Mouse (Mus musculus) lung, embryonic 16.5 days (tissue): ENCODE results near the gene Hs1bp3. TPM values are rescaled to one million over a fixed set of nuclear protein-coding genes. Genes with fewer than 3 reads are reported as not detected.

Experiments used
- ATAC-seq: fragments of 200-750 bp; cut with Nextera tagmentation; 2 replicates; pipeline ENCODE4 v1.8.0; 2017; ENCODE audit warnings: low read depth, mild to moderate bottlenecking, moderate library complexity
- H3K27ac ChIP-seq: fragments of 300-500 bp; sonication (generic); 2 replicates; pipeline ENCODE4 v1.5.1; 2014; ENCODE audit warnings: mild to moderate bottlenecking, control low read depth, low read length
- H3K27me3 ChIP-seq: fragments of 300-500 bp; sonication (generic); 2 replicates; pipeline ENCODE4 v1.6.1; 2014; ENCODE audit warnings: low read depth, low read length, mixed read lengths; ENCODE audit not compliant: control insufficient read depth, insufficient read depth
- H3K36me3 ChIP-seq: fragments of 300-500 bp; sonication (generic); 2 replicates; pipeline ENCODE4 v1.6.1; 2014; ENCODE audit warnings: low read length; ENCODE audit not compliant: control insufficient read depth, insufficient read depth
- H3K4me1 ChIP-seq: fragments of 300-500 bp; sonication (generic); replicated peaks from 2 replicates; pipeline ENCODE4 v1.6.1; 2014; ENCODE audit warnings: low read length, mixed read lengths; ENCODE audit not compliant: control insufficient read depth, insufficient read depth
- H3K4me2 ChIP-seq: fragments of 300-500 bp; sonication (generic); 2 replicates; pipeline ENCODE4 v1.6.1; 2014; ENCODE audit warnings: low read depth, low read length, control low read depth
- H3K4me3 ChIP-seq: fragments of 300-500 bp; sonication (generic); 2 replicates; pipeline ENCODE4 v1.5.1; 2014; ENCODE audit warnings: mild to moderate bottlenecking, low read length, control low read depth
- H3K9ac ChIP-seq: fragments of 300-500 bp; sonication (generic); 2 replicates; pipeline ENCODE4 v1.6.1; 2014; ENCODE audit warnings: low read length, control low read depth
- H3K9me3 ChIP-seq: fragments of 300-500 bp; sonication (generic); 2 replicates; pipeline ENCODE4 v1.6.1; 2016; ENCODE audit warnings: low read length; ENCODE audit not compliant: control insufficient read depth
- WGBS: fragments of 180-500 bp; shearing (Covaris S2); extraction: QIAGEN DNeasy Blood & Tissue Kit; methylation state at CpG from one replicate; pipeline ENCODE4 v1.1.7; 2014; 5-methylcytosine and 5-hydroxymethylcytosine counted together
- polyA plus RNA-seq: library from polyadenylated mRNA; unstranded; fragments of >200 nt; fragmentation: Nextera tagmentation; extraction: Ambion mirVana; gene quantifications from 2 replicates; pipeline ENCODE4 v1.2.1, GENCODE M21; 2015

Hs1bp3 gene
- polyA plus RNA-seq, 1 experiment from 2014 or later, result 16.9 TPM

- H3K9me3 ChIP-seq, result no peaks in the 10 kb centered on the region
- H3K9ac ChIP-seq, result no peak overlapping the region
- ATAC-seq, result no peak
- H3K27ac ChIP-seq, result no peak overlapping the region
- H3K4me2 ChIP-seq, result no peak overlapping the region
- peaks cover 26% of the 10 kb centered on the region for H3K4me1 ChIP-seq
- H3K36me3 ChIP-seq, result peaks cover 5% of the 10 kb centered on the region; the same call in 1 of the 2 replicates
- WGBS, result 93% methylated on average over 7 of the region's 7 CpGs
- no peaks in the 10 kb centered on the region for H3K27me3 ChIP-seq
- H3K4me3 ChIP-seq, result no peak overlapping the region
Observed at GRCm38 (mm10) chr12:8329236-8329635, 16.0 kb downstream of the Hs1bp3 start.

- Histone ChIP-seq H3K36me3 (peaks cover 7% of the 10 kb centered on the region; the same call in 1 of the 2 replicates), H3K4me2 (no peak overlapping the region), H3K9me3 (no peaks in the 10 kb centered on the region), H3K27me3 (no peaks in the 10 kb centered on the region), H3K27ac (peak overlapping the region; percentile 53; the same call in 1 of the 2 replicates), H3K4me3 (no peak overlapping the region), H3K9ac (no peak overlapping the region; the same call in 1 of the 2 replicates), H3K4me1 (peaks cover 26% of the 10 kb centered on the region)
- ATAC-seq, result peak; percentile 79
- 47% methylated on average over 14 of the region's 14 CpGs for WGBS
Observed at GRCm38 (mm10) chr12:8331489-8332173, 18.4 kb downstream of the Hs1bp3 start.

GRCm38 (mm10) chr12:8332174-8332542, 18.9 kb downstream of the Hs1bp3 start:
- ATAC-seq, result no peak
- H3K27ac ChIP-seq, result no peak overlapping the region
- H3K4me2 ChIP-seq, result no peak overlapping the region
- 55% methylated on average over 5 of the region's 5 CpGs for WGBS
- H3K4me1 ChIP-seq, result peaks cover 23% of the 10 kb centered on the region
- H3K27me3 ChIP-seq, result no peaks in the 10 kb centered on the region
- no peak overlapping the region for H3K4me3 ChIP-seq
- no peaks in the 10 kb centered on the region for H3K9me3 ChIP-seq
- peaks cover 7% of the 10 kb centered on the region; the same call in 1 of the 2 replicates for H3K36me3 ChIP-seq
- no peak overlapping the region for H3K9ac ChIP-seq

DNA sequence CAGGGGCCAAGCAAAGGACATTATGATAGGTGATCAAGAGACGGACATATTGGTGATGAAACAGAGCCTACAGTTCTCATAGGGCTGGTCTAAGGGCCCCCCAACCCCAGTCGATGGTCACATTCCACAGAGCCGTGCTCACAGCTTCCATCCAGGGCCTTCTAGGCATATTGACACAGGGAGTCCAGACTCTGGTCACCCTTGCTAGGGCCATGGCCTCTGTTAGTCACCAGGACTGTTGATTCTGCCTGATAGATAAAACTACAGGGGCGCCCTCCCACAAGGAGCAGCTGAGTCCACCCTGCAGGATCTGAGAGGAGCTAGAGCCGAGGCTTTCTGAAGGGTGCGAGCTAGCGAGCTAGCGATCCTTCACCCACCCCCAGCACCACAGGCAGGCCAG, 20.4 kb downstream of the Hs1bp3 start:
- Histone ChIP-seq H3K4me3 (no peak overlapping the region), H3K27me3 (no peaks in the 10 kb centered on the region), H3K4me1 (peaks cover 21% of the 10 kb centered on the region), H3K4me2 (no peak overlapping the region), H3K9ac (no peak overlapping the region), H3K27ac (no peak overlapping the region), H3K9me3 (no peaks in the 10 kb centered on the region), H3K36me3 (peaks cover 7% of the 10 kb centered on the region; the same call in 1 of the 2 replicates)
- 72% methylated on average over 8 of the region's 8 CpGs for WGBS
- no peak for ATAC-seq

DNA sequence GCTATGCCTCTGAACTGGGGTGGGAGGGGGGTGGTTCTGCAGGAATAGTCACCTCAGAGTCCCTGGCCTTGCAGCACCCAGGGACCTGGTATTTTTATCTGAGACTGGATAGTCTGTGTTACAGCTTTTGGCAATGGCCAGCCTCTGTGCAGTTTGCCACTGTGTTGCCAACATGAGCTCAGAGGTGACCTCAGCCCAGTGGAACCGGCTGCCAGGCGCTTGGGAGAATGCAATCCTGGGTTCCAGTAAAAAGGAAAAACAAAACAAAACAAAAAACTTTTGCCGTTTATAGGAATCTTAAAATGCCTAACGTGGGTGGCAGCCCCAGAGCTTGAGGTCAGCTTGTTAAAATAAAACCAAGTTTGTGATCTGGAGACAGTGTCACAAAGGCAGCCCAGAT, 21.0 kb downstream of the Hs1bp3 start:
- ATAC-seq, result no peak
- peaks cover 7% of the 10 kb centered on the region; the same call in 1 of the 2 replicates for H3K36me3 ChIP-seq
- H3K9ac ChIP-seq, result no peak overlapping the region
- H3K9me3 ChIP-seq, result no peaks in the 10 kb centered on the region
- H3K27me3 ChIP-seq, result no peaks in the 10 kb centered on the region
- no peak overlapping the region for H3K27ac ChIP-seq
- WGBS, result 84% methylated on average over 4 of the region's 4 CpGs
- H3K4me2 ChIP-seq, result no peak overlapping the region
- no peak overlapping the region for H3K4me3 ChIP-seq
- H3K4me1 ChIP-seq, result peaks cover 23% of the 10 kb centered on the region

GRCm38 (mm10) chr12:8335503-8335902, 22.3 kb downstream of the Hs1bp3 start:
- H3K9me3 ChIP-seq, result no peaks in the 10 kb centered on the region
- H3K27me3 ChIP-seq, result no peaks in the 10 kb centered on the region
- no peak overlapping the region for H3K4me3 ChIP-seq
- H3K36me3 ChIP-seq, result peaks cover 4% of the 10 kb centered on the region; the same call in 1 of the 2 replicates
- no peak overlapping the region for H3K27ac ChIP-seq
- no peak overlapping the region for H3K9ac ChIP-seq
- peaks cover 28% of the 10 kb centered on the region for H3K4me1 ChIP-seq
- ATAC-seq, result no peak
- WGBS, result 93% methylated on average over 2 of the region's 2 CpGs
- no peak overlapping the region for H3K4me2 ChIP-seq

GRCm38 (mm10) chr12:8336601-8337285, 23.5 kb downstream of the Hs1bp3 start:
- ATAC-seq, result no peak
- WGBS, result 75% methylated on average over 10 of the region's 10 CpGs
- peaks cover 22% of the 10 kb centered on the region for H3K4me1 ChIP-seq

GRCm38 (mm10) chr12:8337286-8338060, 24.2 kb downstream of the Hs1bp3 start:
- no peaks in the 10 kb centered on the region for H3K27me3 ChIP-seq
- H3K9ac ChIP-seq, result no peak overlapping the region
- no peaks in the 10 kb centered on the region for H3K9me3 ChIP-seq
- ATAC-seq, result no peak
- no peak overlapping the region for H3K4me3 ChIP-seq
- H3K4me2 ChIP-seq, result no peak overlapping the region
- H3K36me3 ChIP-seq, result peaks cover 6% of the 10 kb centered on the region; the same call in 1 of the 2 replicates
- peaks cover 15% of the 10 kb centered on the region for H3K4me1 ChIP-seq
- WGBS, result 59% methylated on average over 12 of the region's 12 CpGs
- H3K27ac ChIP-seq, result no peak overlapping the region

More at GRCm38 (mm10) chr12:8336601-8337285, 23.5 kb downstream of the Hs1bp3 start:
- Histone ChIP-seq H3K4me3 (no peak overlapping the region), H3K27me3 (no peaks in the 10 kb centered on the region), H3K9ac (no peak overlapping the region), H3K9me3 (no peaks in the 10 kb centered on the region), H3K27ac (no peak overlapping the region), H3K4me2 (no peak overlapping the region), H3K36me3 (peaks cover 4% of the 10 kb centered on the region; the same call in 1 of the 2 replicates)

- H3K9me3 ChIP-seq, result no peaks in the 10 kb centered on the region
- peak overlapping the region; percentile 9; the same call in 1 of the 2 replicates for H3K9ac ChIP-seq
- H3K4me2 ChIP-seq, result no peak overlapping the region
- no peak overlapping the region for H3K4me3 ChIP-seq
- no peak overlapping the region for H3K27ac ChIP-seq
- peaks cover 15% of the 10 kb centered on the region for H3K4me1 ChIP-seq
- peaks cover 6% of the 10 kb centered on the region; the same call in 1 of the 2 replicates for H3K36me3 ChIP-seq
- H3K27me3 ChIP-seq, result no peaks in the 10 kb centered on the region
- 38% methylated on average over 4 of the region's 4 CpGs for WGBS
- ATAC-seq, result no peak
Observed at GRCm38 (mm10) chr12:8338491-8338890, 25.3 kb downstream of the Hs1bp3 start.
